ENCODE assay signal across 8 mouse cellular contexts in the genomic region with DNA sequence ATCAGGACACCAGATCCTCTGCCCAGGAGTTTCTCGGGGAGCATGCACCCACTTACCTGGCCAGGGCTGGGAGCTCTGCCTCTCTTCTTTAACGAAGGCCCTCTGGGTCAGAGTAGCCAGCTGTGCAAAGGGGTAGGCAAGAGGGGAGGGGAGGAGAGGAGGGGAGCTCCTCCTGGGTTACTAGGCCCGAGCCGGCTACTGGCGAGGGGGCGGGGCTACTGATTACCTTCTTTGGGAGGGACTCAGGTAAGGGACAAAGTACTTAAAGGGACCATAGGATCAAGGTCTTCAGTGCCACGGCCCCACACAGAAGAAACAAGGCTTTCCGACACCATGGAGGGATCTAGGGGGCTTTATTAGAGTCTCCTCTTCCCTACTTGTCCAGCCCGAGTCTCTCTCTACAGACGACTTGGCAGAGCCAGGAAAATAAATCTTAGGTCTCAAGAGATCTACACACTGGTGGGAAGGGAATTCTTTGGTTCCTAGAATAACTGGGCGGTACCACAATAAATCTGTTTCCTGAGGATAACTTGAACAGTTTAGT. TPM values are rescaled to one million over a fixed set of nuclear protein-coding genes. Genes with fewer than 3 reads are reported as not detected.
DNase-seq lines count a peak whose midpoint lies in the region; ATAC-seq and TF ChIP-seq lines count a peak whose summit lies in the region.

No protein-coding gene starts in this region.

- TF ChIP-seq EP300 in ES-Bruce4 (IDR thresholded peaks at IDR 0.05; ENCODE audit: insufficient read depth, low read depth, low read length): no peak

- peak overlapping the region; percentile 54 for H3K4me3 ChIP-seq in ES-Bruce4 (ENCODE audit: low read depth, low read length)
- H3K4me3 ChIP-seq in forebrain, embryonic 15.5 days: peak overlapping the region; percentile 95

- no peaks in the 10 kb centered on the region for H3K4me1 ChIP-seq in ES-Bruce4 (ENCODE audit: control insufficient read depth, insufficient read depth, low read length)
- peaks cover 34% of the 10 kb centered on the region for H3K4me1 ChIP-seq in forebrain, embryonic 15.5 days

- no peak for TF ChIP-seq POLR2A in ES-Bruce4 (IDR thresholded peaks at IDR 0.05; ENCODE audit: insufficient read depth, low read length)

- H3K9me3 ChIP-seq in ES-Bruce4 (replicated peaks; ENCODE audit: control insufficient read depth, insufficient read depth, low read length, poor library complexity, severe bottlenecking): no peaks in the 10 kb centered on the region
- H3K9me3 ChIP-seq in forebrain, embryonic 15.5 days: no peaks in the 10 kb centered on the region

- 17% methylated on average over 11 of the region's 11 CpGs for WGBS in forebrain, embryonic 15.5 days

- DNase-seq in adrenal gland, adult (ENCODE audit: inconsistent age in 2 of 2, low spot score in 1 of 2): peak; percentile 51 to 75
- no peak for DNase-seq in adrenal gland, postnatal 10 days
- DNase-seq in kidney, postnatal 10 days: peak; percentile 86
- DNase-seq in lung, postnatal 36 days: peak; percentile 74
- DNase-seq in ovary, adult 18-20 months (ENCODE audit: low spot score): no peak
- no peak for DNase-seq in ovary, postnatal 10 days (ENCODE audit: low spot score)

- TF ChIP-seq CTCF in ES-Bruce4 (IDR thresholded peaks at IDR 0.05; ENCODE audit: low read depth, low read length): no peak

- peak overlapping the region; percentile 56 for H3K4me2 ChIP-seq in forebrain, embryonic 15.5 days (replicated peaks)

- no peaks in the 10 kb centered on the region for H3K36me3 ChIP-seq in ES-Bruce4 (ENCODE audit: control insufficient read depth, insufficient read depth, low read length, poor library complexity, severe bottlenecking)
- H3K36me3 ChIP-seq in forebrain, embryonic 15.5 days: no peaks in the 10 kb centered on the region

- no peak overlapping the region for H3K27ac ChIP-seq in ES-Bruce4 (ENCODE audit: insufficient read depth, low read length)
- H3K27ac ChIP-seq in forebrain, embryonic 15.5 days (replicated peaks): peak overlapping the region; percentile 96

- H3K27me3 ChIP-seq in ES-Bruce4 (ENCODE audit: control insufficient read depth, insufficient read depth, low read length, poor library complexity, severe bottlenecking): no peaks in the 10 kb centered on the region
- H3K27me3 ChIP-seq in forebrain, embryonic 15.5 days: no peaks in the 10 kb centered on the region

- no peak for ATAC-seq in forebrain, embryonic 15.5 days (replicated peaks)

- H3K9ac ChIP-seq in ES-Bruce4 (ENCODE audit: low read depth, poor library complexity, severe bottlenecking): peak overlapping the region; percentile 15; the same call in 1 of the 2 replicates
- peak overlapping the region; percentile 66 for H3K9ac ChIP-seq in forebrain, embryonic 15.5 days (replicated peaks)

RNA-seq across cellular contexts. Expression of gene Nosip, which starts 0.6 kb away (rescaled TPM):
- 10 to 100 TPM; 39.7 to 45.9 TPM for total RNA-seq in adrenal gland, postnatal 10 days (2021)
- 58.1 and 62.4 TPM in 2 replicates for polyA plus RNA-seq in ES-Bruce4 (2011; ENCODE audit: insufficient read depth, insufficient read length, low read depth, missing spikeins)
- 62.4 and 63.9 TPM in 2 replicates for polyA plus RNA-seq in forebrain, embryonic 15.5 days (2015; fragmentation: Nextera tagmentation; extraction: Ambion mirVana)

RNA-seq across cellular contexts. Expression of gene Prrg2, which starts 0.9 kb away (rescaled TPM):
- 10 to 100 TPM; 18.5 to 20.0 TPM for total RNA-seq in adrenal gland, postnatal 10 days (2021)
- 7.7 and 12.0 TPM in 2 replicates for polyA plus RNA-seq in ES-Bruce4 (2011; ENCODE audit: insufficient read depth, insufficient read length, low read depth, missing spikeins)
- polyA plus RNA-seq in forebrain, embryonic 15.5 days (2015; fragmentation: Nextera tagmentation; extraction: Ambion mirVana): 12.6 and 15.3 TPM in 2 replicates

RNA-seq across cellular contexts. Expression of gene Prr12, which starts 8.9 kb away (rescaled TPM):
- 10 to 100 TPM; 36.9 to 51.9 TPM for total RNA-seq in adrenal gland, postnatal 10 days (2021)
- 35.0 and 35.5 TPM in 2 replicates for polyA plus RNA-seq in ES-Bruce4 (2011; ENCODE audit: insufficient read depth, insufficient read length, low read depth, missing spikeins)
- polyA plus RNA-seq in forebrain, embryonic 15.5 days (2015; fragmentation: Nextera tagmentation; extraction: Ambion mirVana): 16.0 and 16.1 TPM in 2 replicates

RNA-seq across cellular contexts. Expression of gene Rcn3, which starts 30.4 kb away (rescaled TPM):
- 10 to 100 TPM; 65.2 to 71.2 TPM for total RNA-seq in adrenal gland, postnatal 10 days (2021)
- polyA plus RNA-seq in ES-Bruce4 (2011; ENCODE audit: insufficient read depth, insufficient read length, low read depth, missing spikeins): 66.7 and 88.2 TPM in 2 replicates
- 49.6 and 54.4 TPM in 2 replicates for polyA plus RNA-seq in forebrain, embryonic 15.5 days (2015; fragmentation: Nextera tagmentation; extraction: Ambion mirVana)

RNA-seq across cellular contexts. Expression of gene Fcgrt, which starts 42.0 kb away (rescaled TPM):
- total RNA-seq in adrenal gland, postnatal 10 days (2021): 100 to 1,000 TPM; 169 to 185 TPM
- 2.0 and 2.5 TPM in 2 replicates for polyA plus RNA-seq in ES-Bruce4 (2011; ENCODE audit: insufficient read depth, insufficient read length, low read depth, missing spikeins)
- 16.6 and 17.8 TPM in 2 replicates for polyA plus RNA-seq in forebrain, embryonic 15.5 days (2015; fragmentation: Nextera tagmentation; extraction: Ambion mirVana)

Comparison
In these comparisons a context has a peak if more than half of its experiments do, and no peak if none do; other contexts are left out.
1. DNase-seq: peak in adrenal gland, adult (2 of 2), kidney, postnatal 10 days (single experiment) and lung, postnatal 36 days (single experiment); none in adrenal gland, postnatal 10 days (single experiment), ovary, adult 18-20 months (single experiment) and ovary, postnatal 10 days (single experiment).